Mouse (Mus musculus): ENCODE data around the gene Scn1b.

Gene Scn1b

GRCm38 (mm10) chr7:31082831-31083588 is 43.8 kb downstream of the Scn1b start:
- no peak for DNase-seq

- no peak for DNase-seq
These were observed 44.7 kb downstream of the Scn1b start for GRCm38 (mm10) chr7:31082106-31082505.

- no peak for DNase-seq
These were observed 45.7 kb downstream of the Scn1b start for GRCm38 (mm10) chr7:31081106-31081505.

- no peak for DNase-seq
These were observed 46.2 kb downstream of the Scn1b start for GRCm38 (mm10) chr7:31080611-31081010.

- no peak for DNase-seq
These were observed 47.1 kb downstream of the Scn1b start for GRCm38 (mm10) chr7:31079670-31080069.

GRCm38 (mm10) chr7:31077885-31078445 is 48.8 kb downstream of the Scn1b start:
- peak; percentile 37 for DNase-seq

GRCm38 (mm10) chr7:31077470-31077869 is 49.3 kb downstream of the Scn1b start:
- no peak for DNase-seq

- DNase-seq: no peak
These were observed 50.3 kb downstream of the Scn1b start, which contains the start of gene Fxyd3 for GRCm38 (mm10) chr7:31076492-31076891. Gene Fxyd3, minus strand, starts transcription at chr7:31076704.

GRCm38 (mm10) chr7:31074713-31075069 is 52.1 kb downstream of the Scn1b start:
- no peak for DNase-seq

- DNase-seq: no peak
These were observed 52.6 kb downstream of the Scn1b start for GRCm38 (mm10) chr7:31074061-31074712.

GRCm38 (mm10) chr7:31073546-31073945 is 53.3 kb downstream of the Scn1b start:
- DNase-seq: no peak

- DNase-seq: no peak
These were observed 54.5 kb downstream of the Scn1b start for GRCm38 (mm10) chr7:31072326-31072725.

GRCm38 (mm10) chr7:31070324-31070723 is 56.5 kb downstream of the Scn1b start:
- DNase-seq: no peak

GRCm38 (mm10) chr7:31069491-31069890 is 57.3 kb downstream of the Scn1b start:
- no peak for DNase-seq

GRCm38 (mm10) chr7:31067836-31068235 is 59.0 kb downstream of the Scn1b start:
- no peak for DNase-seq

All from thymus, postnatal 4 days (tissue).